Mouse (Mus musculus): ENCODE results near the gene Ano7. TPM values are rescaled to one million over a fixed set of nuclear protein-coding genes. Genes with fewer than 3 reads are reported as not detected.
A peak's percentile ranks its signal among the peaks of the same experiment; 100 is the strongest.

Gene Ano7
- 0.26 and 0.31 TPM in 2 replicates for polyA plus RNA-seq (2015; fragmentation: Nextera tagmentation; extraction: Ambion mirVana)

DNA sequence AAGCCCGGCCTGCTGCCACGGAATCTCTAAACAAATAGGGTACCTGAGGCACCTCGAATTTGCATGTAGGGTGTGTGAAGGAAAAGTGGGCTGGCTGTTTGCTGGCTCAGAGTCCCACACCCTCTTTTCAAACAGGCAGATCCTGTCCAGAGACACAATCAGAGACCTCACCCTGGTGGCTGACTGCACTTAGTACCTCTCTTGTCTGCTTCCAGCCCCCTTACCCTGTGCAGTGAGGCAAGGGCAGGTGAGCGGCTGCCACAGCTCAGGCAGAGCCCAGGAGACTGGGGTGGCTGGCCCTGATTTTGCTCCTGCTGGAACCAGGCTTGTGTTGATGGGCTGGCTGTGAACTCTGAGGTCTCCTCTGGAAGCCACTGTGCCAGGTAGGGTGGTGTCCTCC, at the start of gene Ano7:
Gene Ano7 (plus strand): TSS at position 266 of the 400 bp plus-strand sequence.
- no peak for TF ChIP-seq CTCF (IDR thresholded peaks at IDR 0.05; ENCODE audit: low read depth)
- H3K9ac ChIP-seq (ENCODE audit: low read depth, low read length), result no peak within 1 kb of the TSS
- no peak within 1 kb of the TSS for H3K27ac ChIP-seq
- H3K4me1 ChIP-seq (replicated peaks; ENCODE audit: insufficient read depth, low read length), result no peaks in the 10 kb centered on the region
- no peak within 1 kb of the TSS for H3K4me2 ChIP-seq (ENCODE audit: low read length)
- no peaks in the 10 kb centered on the region for H3K27me3 ChIP-seq (ENCODE audit: insufficient read depth, low read length)
- ATAC-seq (replicated peaks; ENCODE audit: low FRiP score, low read depth) (no peak), DNase-seq (ENCODE audit: low spot score) (no peak)
- no peak within 1 kb of the TSS for H3K4me3 ChIP-seq (replicated peaks; ENCODE audit: low read depth, low read length)
- WGBS, result 68% methylated on average over 4 of the region's 4 CpGs
- H3K9me3 ChIP-seq (replicated peaks; ENCODE audit: low read length), result no peaks in the 10 kb centered on the region
- no peaks in the 10 kb centered on the region for H3K36me3 ChIP-seq (ENCODE audit: insufficient read depth, low read length)

DNA sequence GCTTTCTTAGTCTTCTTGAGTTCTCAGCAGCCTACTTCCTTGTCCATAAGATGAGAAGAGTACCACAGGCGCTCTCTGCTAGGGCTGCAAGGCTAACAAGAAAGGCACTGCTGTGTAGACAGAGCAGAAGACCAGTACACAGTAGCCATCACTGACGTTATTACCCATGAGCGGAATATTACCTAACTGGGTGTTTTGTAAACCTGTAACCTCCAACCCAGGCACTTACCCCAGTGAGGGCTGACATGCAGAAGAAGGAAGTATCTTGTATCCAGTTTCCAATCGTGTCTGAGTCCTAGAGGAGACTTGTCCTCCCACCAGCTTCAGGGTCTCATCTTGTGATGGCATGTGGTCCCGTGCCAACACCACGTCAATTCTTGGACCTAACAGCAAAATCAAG, 49.8 kb upstream of the Ano7 start:
- H3K27me3 ChIP-seq (ENCODE audit: insufficient read depth, low read length), result no peaks in the 10 kb centered on the region
- no peaks in the 10 kb centered on the region for H3K9me3 ChIP-seq (replicated peaks; ENCODE audit: low read length)
- ATAC-seq (replicated peaks; ENCODE audit: low FRiP score, low read depth) (no peak), DNase-seq (ENCODE audit: low spot score) (no peak)
- 87% methylated on average over 6 of the region's 6 CpGs for WGBS
- H3K36me3 ChIP-seq (ENCODE audit: insufficient read depth, low read length), result peaks cover 55% of the 10 kb centered on the region
- H3K4me2 ChIP-seq (ENCODE audit: low read length), result no peak overlapping the region
- no peak for TF ChIP-seq CTCF (IDR thresholded peaks at IDR 0.05; ENCODE audit: low read depth)
- no peaks in the 10 kb centered on the region for H3K4me1 ChIP-seq (replicated peaks; ENCODE audit: insufficient read depth, low read length)
- H3K9ac ChIP-seq (ENCODE audit: low read depth, low read length), result no peak overlapping the region
- no peak overlapping the region for H3K4me3 ChIP-seq (replicated peaks; ENCODE audit: low read depth, low read length)
- H3K27ac ChIP-seq, result no peak overlapping the region

DNA sequence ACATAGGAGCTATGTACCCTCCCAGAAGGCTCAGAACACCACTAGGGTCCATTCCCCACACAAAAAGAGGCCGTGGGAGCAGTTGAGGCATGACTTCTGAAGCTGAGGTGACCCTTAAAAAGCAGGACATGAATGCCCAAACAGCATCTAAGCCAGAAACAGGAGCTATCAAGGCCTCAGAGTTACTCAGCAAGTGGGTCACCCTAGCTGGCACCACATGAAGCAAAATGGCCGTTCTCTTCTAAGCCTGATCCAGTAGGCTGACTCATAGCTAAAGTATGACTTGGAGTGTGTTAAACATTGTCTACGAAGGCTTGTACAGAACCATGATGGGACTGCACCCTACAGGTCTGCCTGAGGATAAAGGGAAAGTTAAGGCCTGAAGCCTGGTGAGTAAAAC, 47.3 kb upstream of the Ano7 start:
- Histone ChIP-seq H3K36me3 (ENCODE audit: insufficient read depth, low read length) (peaks cover 40% of the 10 kb centered on the region), H3K27ac (no peak overlapping the region), H3K9ac (ENCODE audit: low read depth, low read length) (no peak overlapping the region), H3K4me3 (replicated peaks; ENCODE audit: low read depth, low read length) (no peak overlapping the region), H3K4me1 (replicated peaks; ENCODE audit: insufficient read depth, low read length) (no peaks in the 10 kb centered on the region), H3K27me3 (ENCODE audit: insufficient read depth, low read length) (no peaks in the 10 kb centered on the region), H3K9me3 (replicated peaks; ENCODE audit: low read length) (no peaks in the 10 kb centered on the region), H3K4me2 (ENCODE audit: low read length) (no peak overlapping the region)
- DNase-seq (ENCODE audit: low spot score), result no peak
- ATAC-seq (replicated peaks; ENCODE audit: low FRiP score, low read depth), result 0 out of 2 replicates have a peak, but pooled peaks have one; percentile 61
- WGBS, result 86% methylated on average over 3 of the region's 3 CpGs
- TF ChIP-seq CTCF (IDR thresholded peaks at IDR 0.05; ENCODE audit: low read depth), result no peak

DNA sequence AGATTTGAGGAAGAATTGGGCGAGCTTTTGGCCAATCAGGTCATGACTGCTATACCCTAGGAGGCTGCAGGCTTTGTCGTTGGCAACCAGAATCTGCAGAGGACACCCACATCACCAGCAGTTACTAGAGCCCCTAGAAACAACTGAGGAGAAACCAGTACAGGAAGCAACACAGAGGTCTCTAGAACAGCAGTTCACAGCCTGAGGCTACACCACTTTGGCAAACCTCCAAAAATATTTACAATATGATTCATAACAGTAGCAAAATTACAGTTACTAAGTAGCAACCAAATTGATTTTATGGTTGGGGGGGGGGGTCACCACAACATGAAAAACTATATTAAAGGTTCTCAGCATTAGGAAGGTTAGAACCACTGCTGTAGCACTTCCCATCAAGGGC, 39.1 kb upstream of the Ano7 start:
- Histone ChIP-seq H3K9me3 (replicated peaks; ENCODE audit: low read length) (no peaks in the 10 kb centered on the region), H3K27ac (no peak overlapping the region), H3K4me1 (replicated peaks; ENCODE audit: insufficient read depth, low read length) (no peaks in the 10 kb centered on the region), H3K27me3 (ENCODE audit: insufficient read depth, low read length) (no peaks in the 10 kb centered on the region), H3K36me3 (ENCODE audit: insufficient read depth, low read length) (0 out of 2 replicates have a peak, but pooled peaks cover 3% of the 10 kb centered on the region), H3K4me3 (replicated peaks; ENCODE audit: low read depth, low read length) (no peak overlapping the region), H3K9ac (ENCODE audit: low read depth, low read length) (no peak overlapping the region), H3K4me2 (ENCODE audit: low read length) (no peak overlapping the region)
- peak; percentile 4 for DNase-seq (ENCODE audit: low spot score)
- 66% methylated on average over 2 of the region's 2 CpGs for WGBS
- no peak for ATAC-seq (replicated peaks; ENCODE audit: low FRiP score, low read depth)
- no peak for TF ChIP-seq CTCF (IDR thresholded peaks at IDR 0.05; ENCODE audit: low read depth)

DNA sequence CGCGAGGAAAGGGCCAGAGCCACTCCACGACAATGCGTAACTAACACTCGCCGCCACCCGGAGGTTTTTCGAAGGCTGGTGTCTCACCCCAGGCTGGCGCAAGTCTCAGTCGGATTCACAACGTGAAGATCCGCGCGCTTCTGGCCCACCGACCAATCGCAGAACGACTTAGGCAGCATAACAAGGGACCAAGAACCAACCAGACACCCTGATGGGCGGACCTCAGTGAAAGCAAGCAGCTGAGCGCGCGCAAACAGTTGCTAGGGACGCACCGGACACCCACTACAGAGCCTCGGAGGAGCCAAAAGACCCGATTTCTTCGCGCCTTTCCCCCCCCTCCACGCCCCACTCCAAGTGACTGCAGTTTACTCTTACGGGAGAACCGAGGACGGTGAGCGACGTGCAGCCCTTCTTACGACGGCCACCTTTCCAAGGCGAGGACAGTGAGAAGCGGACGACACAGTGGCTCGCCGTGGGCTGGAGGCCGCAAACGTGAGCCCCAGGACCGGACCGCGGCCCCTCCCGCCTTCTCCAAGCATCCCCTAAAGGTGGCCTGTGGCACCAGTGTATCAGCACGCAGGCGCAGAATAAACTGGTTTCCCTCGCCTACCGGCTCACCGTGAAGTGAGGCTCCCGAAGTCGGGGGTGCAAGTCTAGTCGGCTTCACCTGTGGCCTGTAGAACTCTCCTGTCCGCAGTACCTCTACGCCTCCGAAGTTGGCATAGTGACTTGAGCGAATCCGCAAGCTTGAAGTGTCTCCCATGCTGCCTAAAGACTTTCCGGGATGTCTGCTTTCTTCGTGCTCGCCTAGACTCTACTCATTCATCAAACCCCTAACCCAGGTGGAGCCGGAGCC, 30.9 kb upstream of the Ano7 start, which contains the start of the genes Ppp1r7 and Pask:
Gene Ppp1r7 (plus strand): TSS at position 207 of the 856 bp plus-strand sequence.
Gene Pask (minus strand): TSS at position 835 of the 856 bp plus-strand sequence.
- DNase-seq (ENCODE audit: low spot score) (peak; percentile 98), ATAC-seq (replicated peaks; ENCODE audit: low FRiP score, low read depth) (peak; percentile 94)
- H3K27ac ChIP-seq, result peak within 1 kb of the TSS; percentile 25; the same call in 1 of the 2 replicates
- 0 out of 2 replicates have a peak, but pooled peaks cover 8% of the 10 kb centered on the region for H3K36me3 ChIP-seq (ENCODE audit: insufficient read depth, low read length)
- 0 out of 2 replicates have a peak, but pooled peaks cover 3% of the 10 kb centered on the region for H3K4me1 ChIP-seq (replicated peaks; ENCODE audit: insufficient read depth, low read length)
- peak within 1 kb of the TSS; percentile 80 for H3K4me2 ChIP-seq (ENCODE audit: low read length)
- WGBS, result under 1% methylated on average over 63 of the region's 63 CpGs
- H3K9me3 ChIP-seq (replicated peaks; ENCODE audit: low read length), result no peaks in the 10 kb centered on the region
- peak within 1 kb of the TSS; percentile 61 for H3K9ac ChIP-seq (ENCODE audit: low read depth, low read length)
- TF ChIP-seq CTCF (IDR thresholded peaks at IDR 0.05; ENCODE audit: low read depth), result no peak
- no peaks in the 10 kb centered on the region for H3K27me3 ChIP-seq (ENCODE audit: insufficient read depth, low read length)
- H3K4me3 ChIP-seq (replicated peaks; ENCODE audit: low read depth, low read length), result peak within 1 kb of the TSS; percentile 60

DNA sequence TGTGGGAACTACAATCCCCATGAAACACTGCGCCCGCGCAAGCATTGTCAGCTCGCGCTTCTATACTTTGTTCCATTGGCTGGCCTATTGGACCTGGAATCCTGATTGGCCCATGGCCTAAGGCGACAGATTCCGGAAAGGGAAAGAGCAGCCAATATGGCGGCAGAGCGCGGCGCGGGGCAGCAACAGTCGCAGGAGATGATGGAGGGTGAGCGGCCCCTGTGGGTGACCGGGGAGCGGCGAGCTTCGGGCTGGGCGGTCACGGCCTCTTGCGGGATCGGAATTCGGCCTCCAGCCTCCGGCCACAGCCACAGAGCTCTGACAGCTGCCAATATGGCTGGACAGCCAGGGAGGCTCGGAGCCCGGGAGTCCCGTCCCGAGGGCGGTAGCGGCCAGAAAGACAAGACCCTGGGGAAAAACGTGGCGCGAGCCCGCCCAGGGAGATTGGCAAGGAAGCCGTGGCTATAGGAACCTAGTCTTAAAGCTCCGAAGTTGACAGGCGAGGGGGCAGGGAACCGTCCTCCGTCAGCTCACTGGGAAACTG, 30.2 kb upstream of the Ano7 start:
- Histone ChIP-seq H3K27me3 (ENCODE audit: insufficient read depth, low read length) (no peaks in the 10 kb centered on the region), H3K36me3 (ENCODE audit: insufficient read depth, low read length) (0 out of 2 replicates have a peak, but pooled peaks cover 10% of the 10 kb centered on the region), H3K4me3 (replicated peaks; ENCODE audit: low read depth, low read length) (peak overlapping the region; percentile 60), H3K4me2 (ENCODE audit: low read length) (peak overlapping the region; percentile 80), H3K9ac (ENCODE audit: low read depth, low read length) (peak overlapping the region; percentile 61), H3K27ac (peak overlapping the region; percentile 5; the same call in 1 of the 2 replicates), H3K4me1 (replicated peaks; ENCODE audit: insufficient read depth, low read length) (0 out of 2 replicates have a peak, but pooled peaks cover 3% of the 10 kb centered on the region), H3K9me3 (replicated peaks; ENCODE audit: low read length) (no peaks in the 10 kb centered on the region)
- DNase-seq (ENCODE audit: low spot score), result peak; percentile 99
- ATAC-seq (replicated peaks; ENCODE audit: low FRiP score, low read depth), result peak; percentile 95
- TF ChIP-seq CTCF (IDR thresholded peaks at IDR 0.05; ENCODE audit: low read depth), result peak; percentile 62
- under 1% methylated on average over 39 of the region's 39 CpGs for WGBS
